Mouse (Mus musculus): ENCODE measurements around the gene Tacc3.

Gene Tacc3

GRCm38 (mm10) chr5:33657787-33658663 is at the start of gene Tacc3, which contains the start of gene Tmem129:
Tacc3 (plus strand) TSS chr5:33658128.
Tmem129 (minus strand) TSS chr5:33658416.
- DNase-seq = peak; percentile 92

GRCm38 (mm10) chr5:33609226-33609625 is 48.7 kb upstream of the Tacc3 start:
- no peak for DNase-seq

GRCm38 (mm10) chr5:33611795-33612194 is 46.1 kb upstream of the Tacc3 start:
- DNase-seq = no peak

GRCm38 (mm10) chr5:33614391-33614790 is 43.5 kb upstream of the Tacc3 start:
- DNase-seq = no peak

GRCm38 (mm10) chr5:33622671-33623070 is 35.3 kb upstream of the Tacc3 start:
- no peak for DNase-seq

GRCm38 (mm10) chr5:33623766-33624165 is 34.2 kb upstream of the Tacc3 start:
- DNase-seq = no peak

- DNase-seq = no peak
These were observed 30.0 kb upstream of the Tacc3 start for GRCm38 (mm10) chr5:33627968-33628367.

GRCm38 (mm10) chr5:33628820-33629300 is 29.1 kb upstream of the Tacc3 start:
- peak; percentile 75 for DNase-seq

- DNase-seq = peak; percentile 100
These were observed 28.5 kb upstream of the Tacc3 start, which contains the start of the genes Fam53a and Gm9903 for GRCm38 (mm10) chr5:33629301-33629987. Fam53a (minus strand) TSS chr5:33629635. Gm9903 (plus strand) TSS chr5:33629925.

GRCm38 (mm10) chr5:33630061-33630460 is 27.9 kb upstream of the Tacc3 start:
- DNase-seq = peak; percentile 60

- peak; percentile 25 for DNase-seq
These were observed 27.3 kb upstream of the Tacc3 start for GRCm38 (mm10) chr5:33630615-33631014.

GRCm38 (mm10) chr5:33632526-33632925 is 25.4 kb upstream of the Tacc3 start:
- no peak for DNase-seq

GRCm38 (mm10) chr5:33635361-33635760 is 22.6 kb upstream of the Tacc3 start:
- DNase-seq = no peak

GRCm38 (mm10) chr5:33637606-33638350 is 20.1 kb upstream of the Tacc3 start:
- DNase-seq = no peak

- DNase-seq = no peak
These were observed 19.1 kb upstream of the Tacc3 start for GRCm38 (mm10) chr5:33638826-33639225.

GRCm38 (mm10) chr5:33640652-33641051 is 17.3 kb upstream of the Tacc3 start:
- DNase-seq = peak; percentile 58

GRCm38 (mm10) chr5:33651017-33651416 is 6.9 kb upstream of the Tacc3 start:
- no peak for DNase-seq

- no peak for DNase-seq
These were observed 6.4 kb upstream of the Tacc3 start for GRCm38 (mm10) chr5:33651541-33651920.

- peak; percentile 95 for DNase-seq
These were observed 5.8 kb upstream of the Tacc3 start, which contains the start of gene Slbp for GRCm38 (mm10) chr5:33651921-33652782. Slbp (minus strand) TSS chr5:33652574.

- DNase-seq = no peak
These were observed 5.2 kb upstream of the Tacc3 start for GRCm38 (mm10) chr5:33652783-33653173.

- DNase-seq = no peak
These were observed 3.5 kb upstream of the Tacc3 start for GRCm38 (mm10) chr5:33654424-33654823.
